Mouse (Mus musculus) c-Kit-negative CD71-positive TER-119-positive erythroid progenitor cells, embryonic 14.5 days (primary cell): ENCODE results near the gene Alox12b.

Experiments used
- DNase-seq: peaks from one replicate; pipeline ENCODE4 v3.0.0-alpha.2; 2013; ENCODE audit warnings: low read depth, low spot score

Gene Alox12b

GRCm38 (mm10) chr11:69156800-69157199 lies at the start of gene Alox12b:
Gene Alox12b (plus strand): TSS chr11:69156989.
- no peak for DNase-seq

- no peak for DNase-seq
Measured at GRCm38 (mm10) chr11:69107676-69108075, 49.1 kb upstream of the Alox12b start.

GRCm38 (mm10) chr11:69108223-69108622 lies 48.6 kb upstream of the Alox12b start:
- DNase-seq = no peak

- no peak for DNase-seq
Measured at GRCm38 (mm10) chr11:69109032-69109900, 47.5 kb upstream of the Alox12b start.

- peak; percentile 69 for DNase-seq
Measured at GRCm38 (mm10) chr11:69110319-69111046, 46.3 kb upstream of the Alox12b start.

DNA sequence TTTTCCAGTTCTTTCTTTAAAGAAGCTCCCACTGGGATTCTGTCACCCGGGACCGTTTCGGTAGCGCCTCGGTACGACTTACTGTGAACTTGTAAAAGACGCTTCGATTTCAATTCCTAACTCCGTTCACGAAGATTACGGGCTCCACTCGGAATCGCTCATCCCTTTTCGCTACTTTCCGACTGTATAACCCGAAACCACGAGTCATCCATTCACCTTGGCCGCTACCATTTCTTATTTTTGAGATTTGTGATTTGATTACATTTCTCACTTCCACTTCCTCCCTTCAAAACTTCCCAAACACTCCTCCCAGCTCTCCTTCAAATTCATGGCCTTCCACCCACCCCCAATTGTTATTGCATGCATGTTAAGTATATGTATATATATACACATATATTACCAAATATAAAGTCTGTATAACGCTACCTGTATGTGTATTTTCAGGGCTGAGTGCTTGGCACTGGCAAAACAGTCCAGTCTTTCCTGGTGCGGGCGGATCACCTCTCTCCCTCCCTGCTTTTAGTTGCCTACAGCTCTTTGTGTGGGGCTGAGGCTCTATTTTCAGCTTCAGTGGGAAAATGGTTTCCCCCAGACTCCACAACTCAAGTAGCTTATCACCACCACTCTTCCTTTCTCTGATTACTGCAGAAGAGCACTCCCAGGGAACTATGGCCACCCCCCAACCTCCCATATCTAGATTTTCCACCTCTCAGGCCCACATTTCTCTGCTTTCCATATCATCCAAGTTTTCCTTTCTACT lies 45.6 kb upstream of the Alox12b start:
- no peak for DNase-seq

GRCm38 (mm10) chr11:69111865-69112264 lies 44.9 kb upstream of the Alox12b start:
- no peak for DNase-seq

DNA sequence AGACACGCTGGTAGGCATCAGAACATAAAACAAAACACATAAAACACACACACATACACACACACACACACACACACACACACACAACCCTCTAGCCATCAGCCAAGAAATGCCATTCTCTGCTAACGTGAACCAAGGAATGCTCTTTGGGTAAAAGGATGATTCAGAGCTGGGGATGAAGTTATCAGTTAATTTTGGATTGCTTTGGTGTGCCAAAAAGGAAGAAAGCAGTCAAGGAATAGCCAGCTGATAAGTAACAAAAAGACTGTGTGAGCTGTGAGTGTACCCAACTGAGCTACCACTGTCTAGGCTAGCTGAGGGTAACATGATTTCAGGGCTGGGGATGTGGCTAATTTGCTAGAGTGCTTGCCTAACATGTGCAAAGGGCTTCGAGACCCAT lies 42.8 kb upstream of the Alox12b start:
- DNase-seq = no peak

DNA sequence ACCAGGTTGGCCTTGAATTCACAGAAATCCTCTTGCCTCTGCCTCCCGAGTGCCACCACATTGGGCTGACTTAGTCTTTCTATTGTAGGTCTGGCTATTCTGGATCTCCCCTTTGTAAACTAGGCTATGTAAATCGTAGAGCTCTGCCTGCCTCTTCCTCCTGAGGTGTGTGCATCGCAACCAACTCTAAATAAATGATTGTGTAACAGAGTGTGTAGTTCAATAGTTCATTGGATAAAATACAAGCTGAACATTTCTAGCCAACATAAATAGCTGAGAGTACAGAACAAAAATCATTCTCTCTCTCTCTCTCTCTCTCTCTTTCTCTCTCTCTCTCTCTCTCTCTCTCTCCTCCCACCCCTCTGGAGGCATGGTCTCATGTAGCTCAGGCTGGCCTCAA lies 42.2 kb upstream of the Alox12b start:
- DNase-seq = no peak

DNA sequence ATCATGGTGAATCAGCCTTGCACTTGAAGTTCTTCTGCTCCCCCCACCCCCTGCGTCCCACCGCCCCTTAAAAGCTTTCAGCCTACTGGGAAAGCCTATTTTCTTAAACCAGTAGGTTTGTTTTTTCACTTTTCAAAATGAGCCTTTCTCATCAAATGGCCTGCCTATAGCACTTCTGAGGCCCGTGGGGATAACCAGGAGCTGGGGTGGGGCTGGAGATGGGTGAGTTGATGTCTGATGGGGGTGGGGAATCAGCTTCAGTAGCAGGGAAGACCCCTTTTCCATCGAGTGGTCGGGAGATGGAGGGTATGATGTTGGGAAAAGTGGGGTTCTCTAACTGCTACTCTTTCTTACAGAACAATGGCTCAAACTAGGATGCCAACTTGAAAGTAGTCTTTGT lies 39.9 kb upstream of the Alox12b start:
- no peak for DNase-seq

DNA sequence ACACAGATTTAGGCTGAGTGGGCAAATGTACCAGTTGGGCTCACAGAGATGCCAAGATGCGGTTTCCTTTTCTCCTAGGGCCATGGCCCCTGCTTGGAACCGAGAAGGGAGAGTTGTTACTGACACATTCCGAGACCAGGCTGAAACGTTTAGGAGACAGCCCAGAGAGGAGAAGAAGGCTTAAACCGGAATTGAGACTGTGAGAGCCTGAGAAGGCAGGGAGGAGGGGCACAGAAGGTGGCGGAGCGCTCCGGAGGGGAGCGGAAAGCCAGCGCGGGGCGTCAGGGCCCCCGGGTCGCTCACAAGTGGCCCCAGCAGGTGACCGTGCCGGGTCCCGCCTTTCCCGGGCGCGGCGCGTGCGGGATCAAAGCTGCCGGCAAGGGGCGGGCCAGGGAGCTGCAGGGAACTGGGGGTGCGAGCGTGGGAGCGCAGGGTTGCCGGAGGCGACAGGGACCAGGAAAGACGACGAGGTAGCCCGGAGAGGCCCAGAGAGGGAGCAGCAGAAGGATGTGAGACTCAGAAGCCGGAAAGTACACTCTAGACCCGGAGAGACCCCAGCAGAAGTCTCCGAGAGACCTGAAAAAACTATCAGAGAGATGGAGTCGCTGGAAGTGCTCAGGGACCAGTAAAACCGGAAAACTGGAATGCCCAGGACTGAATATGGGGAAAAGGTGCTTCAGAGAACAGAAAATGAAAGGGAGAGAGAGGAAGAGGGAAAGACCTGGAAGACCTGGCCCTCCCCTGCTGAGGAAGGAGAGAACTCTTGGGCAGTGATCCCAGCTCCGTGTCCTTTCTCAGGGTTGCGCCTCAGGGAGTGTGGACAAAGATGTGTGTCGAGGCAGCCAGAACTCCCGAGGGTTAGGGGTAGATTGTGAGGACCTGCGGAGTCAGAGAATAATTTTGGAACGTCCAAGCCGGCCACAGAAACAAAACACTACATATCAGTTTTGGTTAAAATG lies 38.8 kb upstream of the Alox12b start:
- no peak for DNase-seq

- no peak for DNase-seq
Measured at GRCm38 (mm10) chr11:69118765-69119164, 38.0 kb upstream of the Alox12b start.

GRCm38 (mm10) chr11:69119446-69120155 lies 37.2 kb upstream of the Alox12b start:
- no peak for DNase-seq

DNA sequence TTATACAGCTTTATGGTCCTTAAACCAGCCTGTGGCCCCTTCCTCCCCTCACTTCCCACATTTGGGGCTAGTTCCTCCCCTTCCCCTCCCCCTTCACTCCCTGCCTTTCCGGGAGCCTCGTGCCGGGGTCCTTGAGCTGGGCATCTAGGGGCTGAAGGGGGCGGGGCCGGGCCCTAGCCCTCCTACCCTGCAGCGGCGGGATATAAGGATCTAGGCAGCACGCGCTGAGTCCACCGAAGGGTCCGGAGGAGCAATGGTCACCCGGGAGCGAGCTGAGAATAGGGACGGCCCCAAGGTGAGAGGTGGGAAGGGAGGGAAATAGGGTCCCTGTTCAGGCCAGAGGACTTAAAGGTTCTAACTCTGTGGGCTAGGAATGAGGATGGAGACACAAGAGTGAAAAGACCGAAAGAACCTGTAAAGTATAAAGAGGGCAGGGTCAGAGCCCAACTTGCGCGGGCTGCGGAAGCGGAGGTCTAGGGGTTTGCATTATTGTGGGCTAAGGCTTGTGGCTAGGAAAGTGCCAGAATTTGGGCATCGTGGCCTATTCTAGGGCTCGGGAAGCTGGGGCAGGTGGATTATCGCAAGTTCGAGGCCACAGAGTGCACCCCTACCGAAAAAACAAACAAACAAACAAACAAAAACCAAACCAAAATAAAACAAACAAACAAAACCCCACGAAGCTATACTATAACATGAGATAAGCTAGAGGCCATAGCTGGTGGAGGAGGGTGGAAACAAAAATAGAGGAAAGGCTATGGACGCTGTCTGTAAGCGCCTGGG lies 36.4 kb upstream of the Alox12b start, which contains the start of gene Hes7:
TSS of gene Hes7 (plus strand) at position 184 of the 780 bp plus-strand sequence.
- no peak for DNase-seq

GRCm38 (mm10) chr11:69121001-69121740 lies 35.6 kb upstream of the Alox12b start:
- DNase-seq = no peak

- DNase-seq = no peak
Measured at GRCm38 (mm10) chr11:69121741-69122335, 35.0 kb upstream of the Alox12b start.

DNA sequence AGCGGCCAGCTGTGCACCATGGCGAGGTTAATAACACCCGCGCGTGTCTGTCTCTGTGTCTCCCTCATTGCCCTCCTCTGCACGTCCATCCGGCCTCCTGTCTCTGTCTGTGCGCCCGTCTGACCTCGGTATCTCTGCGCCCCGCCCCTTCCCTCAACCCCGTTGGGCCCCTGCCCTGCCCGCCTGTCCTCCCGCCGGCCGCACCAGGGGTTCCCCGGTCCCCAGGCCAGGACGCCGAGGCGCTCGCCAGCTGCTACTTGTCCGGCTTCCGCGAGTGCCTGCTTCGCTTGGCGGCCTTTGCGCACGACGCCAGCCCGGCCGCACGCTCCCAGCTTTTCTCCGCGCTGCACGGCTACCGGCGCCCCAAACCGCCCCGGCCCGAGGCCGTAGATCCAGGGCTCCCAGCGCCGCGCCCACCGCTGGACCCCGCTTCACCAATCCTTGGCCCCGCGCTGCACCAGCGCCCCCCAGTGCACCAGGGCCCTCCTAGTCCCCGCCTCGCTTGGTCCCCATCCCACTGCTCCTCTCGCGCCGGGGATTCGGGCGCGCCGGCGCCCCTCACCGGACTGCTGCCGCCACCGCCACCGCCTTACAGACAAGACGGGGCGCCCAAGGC lies 34.3 kb upstream of the Alox12b start, which contains the start of gene 9130213A22Rik:
TSS of gene 9130213A22Rik (minus strand) at position 254 of the 616 bp plus-strand sequence.
- no peak for DNase-seq
